In genomic region chr5:107150555-107151312, GRCm38 (mm10) we compare ENCODE assay signal across 11 mouse cellular contexts.
DNase-seq lines count a peak whose midpoint lies in the region; ATAC-seq and TF ChIP-seq lines count a peak whose summit lies in the region.
"Had no signal": no experiment of that assay in that cellular context is flagged by ENCODE, and none has a peak within 500 bp of the region (broad histone marks: within the 10 kb centered on the region; RNA-seq: fewer than 3 reads in every experiment).

No protein-coding gene starts in this region.

- peak overlapping the region; percentile 74 for H3K27ac ChIP-seq in heart, postnatal 0 days (ENCODE audit: low read depth)
- peak overlapping the region; percentile 29; the same call in 1 of the 2 replicates for H3K27ac ChIP-seq in stomach, embryonic 14.5 days (ENCODE audit: low read length)
- H3K27ac ChIP-seq: forebrain, embryonic 13.5 days had no signal

- no peak for TF ChIP-seq CTCF in heart, postnatal 0 days (IDR thresholded peaks at IDR 0.05; ENCODE audit: low read depth)

- 0 out of 2 replicates have a peak, but pooled peaks have one; percentile 38 for ATAC-seq in heart, postnatal 0 days (ENCODE audit: insufficient read depth, low read depth)
- no peak for ATAC-seq in stomach, embryonic 14.5 days (ENCODE audit: insufficient number of reproducible peaks, insufficient read depth, low FRiP score, low read depth)
- ATAC-seq: forebrain, embryonic 13.5 days had no signal

- 0 out of 2 replicates have a peak overlapping the region, but pooled peaks have one; percentile 1 for H3K4me2 ChIP-seq in heart, postnatal 0 days (ENCODE audit: low read depth, low read length)
- H3K4me2 ChIP-seq in stomach, embryonic 14.5 days (replicated peaks; ENCODE audit: low read depth, low read length): no peak overlapping the region
- H3K4me2 ChIP-seq: forebrain, embryonic 13.5 days had no signal

- no peak overlapping the region for H3K9ac ChIP-seq in heart, postnatal 0 days (replicated peaks; ENCODE audit: low read depth, low read length)
- H3K9ac ChIP-seq in stomach, embryonic 14.5 days (replicated peaks; ENCODE audit: low read depth, low read length): no peak overlapping the region
- H3K9ac ChIP-seq: forebrain, embryonic 13.5 days had no signal

- WGBS in heart, postnatal 0 days: 48% methylated on average over 9 of the region's 9 CpGs
- 43% methylated on average over 9 of the region's 9 CpGs for WGBS in stomach, embryonic 14.5 days

- H3K4me3 ChIP-seq in heart, postnatal 0 days (ENCODE audit: low read depth, low read length): no peak overlapping the region
- H3K4me3 ChIP-seq in stomach, embryonic 14.5 days (ENCODE audit: low read depth, low read length): no peak overlapping the region
- H3K4me3 ChIP-seq: forebrain, embryonic 13.5 days; myocyte had no signal

- peaks cover 38% of the 10 kb centered on the region for H3K4me1 ChIP-seq in heart, postnatal 0 days (ENCODE audit: control insufficient read depth, insufficient read depth)
- H3K4me1 ChIP-seq in stomach, embryonic 14.5 days (ENCODE audit: control insufficient read depth, insufficient read depth, low read length): peaks cover 21% of the 10 kb centered on the region

- H3K9me3 ChIP-seq in heart, postnatal 0 days (replicated peaks; ENCODE audit: control insufficient read depth, low read length): no peaks in the 10 kb centered on the region
- no peaks in the 10 kb centered on the region for H3K9me3 ChIP-seq in stomach, embryonic 14.5 days (ENCODE audit: control insufficient read depth, low read depth, low read length)
- H3K9me3 ChIP-seq: forebrain, embryonic 13.5 days had no signal

- TF ChIP-seq EP300 in heart, postnatal 0 days (IDR thresholded peaks at IDR 0.05; ENCODE audit: low read depth): peak; percentile 48; the same call in 1 of the 2 replicates

- peaks cover 19% of the 10 kb centered on the region for H3K36me3 ChIP-seq in heart, postnatal 0 days (replicated peaks; ENCODE audit: control insufficient read depth, insufficient read depth, low read length)
- peaks cover 5% of the 10 kb centered on the region; the same call in 1 of the 2 replicates for H3K36me3 ChIP-seq in stomach, embryonic 14.5 days (ENCODE audit: control insufficient read depth, insufficient read depth, low read length)

- DNase-seq in cerebellum, postnatal 36 days: peak; percentile 17 to 20
- no peak for DNase-seq in cerebellum, adult 11-12 months
- DNase-seq in lung, postnatal 36 days: peak; percentile 25
- no peak for DNase-seq in lung, postnatal 25 days (ENCODE audit: low spot score)
- DNase-seq in heart, postnatal 0 days (ENCODE audit: low spot score): no peak
- no peak for DNase-seq in right cerebral cortex, postnatal 36 days (ENCODE audit: low spot score in 2 of 2)
- DNase-seq in ovary, postnatal 36 days (ENCODE audit: low spot score): no peak
- DNase-seq: left cerebral cortex, postnatal 4 days had no signal

- H3K27me3 ChIP-seq in heart, postnatal 0 days (ENCODE audit: control insufficient read depth, insufficient read depth, low read length): no peaks in the 10 kb centered on the region
- no peaks in the 10 kb centered on the region for H3K27me3 ChIP-seq in stomach, embryonic 14.5 days (ENCODE audit: control insufficient read depth, insufficient read depth, low read length)

Comparison
In these comparisons a context has a peak if more than half of its experiments do, and no peak if none do; other contexts are left out.
1. DNase-seq: peak in cerebellum, postnatal 36 days (2 of 2) and lung, postnatal 36 days (single experiment); none in cerebellum, adult 11-12 months (single experiment), lung, postnatal 25 days (single experiment), heart, postnatal 0 days (single experiment), right cerebral cortex, postnatal 36 days (0 of 2) and ovary, postnatal 36 days (single experiment).